Mouse (Mus musculus) hindbrain, embryonic 10.5 days (tissue): ENCODE results near the gene Ppfibp1. TPM values are rescaled to one million over a fixed set of nuclear protein-coding genes. Genes with fewer than 3 reads are reported as not detected.

Experiments used
- DNase-seq: peaks from one replicate; pipeline ENCODE4 v3.0.0-alpha.2; 2017; ENCODE audit warnings: low spot score
- H3K27ac ChIP-seq: fragments of 300-500 bp; sonication (generic); 2 replicates; pipeline ENCODE4 v1.5.1; 2016; ENCODE audit warnings: mild to moderate bottlenecking, moderate library complexity
- H3K27me3 ChIP-seq: fragments of 300-500 bp; sonication (generic); 2 replicates; pipeline ENCODE4 v1.6.1; 2016; ENCODE audit warnings: mild to moderate bottlenecking; ENCODE audit not compliant: poor library complexity, insufficient read depth, severe bottlenecking
- H3K36me3 ChIP-seq: fragments of 300-500 bp; sonication (generic); 2 replicates; pipeline ENCODE4 v1.6.1; 2016; ENCODE audit warnings: mild to moderate bottlenecking, moderate library complexity
- H3K4me1 ChIP-seq: fragments of 300-500 bp; sonication (generic); replicated peaks from 2 replicates; pipeline ENCODE4 v1.6.1; 2016; ENCODE audit warnings: mild to moderate bottlenecking
- H3K4me3 ChIP-seq: fragments of 300-500 bp; sonication (generic); 2 replicates; pipeline ENCODE4 v1.5.1; 2016; ENCODE audit warnings: mild to moderate bottlenecking, moderate library complexity
- H3K9me3 ChIP-seq: fragments of 300-500 bp; sonication (generic); 2 replicates; pipeline ENCODE4 v1.6.1; 2016; ENCODE audit warnings: mild to moderate bottlenecking, moderate library complexity
- WGBS: fragments of 180-500 bp; shearing (Covaris S2); methylation state at CpG from one replicate; pipeline ENCODE4 v1.1.7; 2016; 5-methylcytosine and 5-hydroxymethylcytosine counted together
- polyA plus RNA-seq: library from polyadenylated mRNA; unstranded; fragments of >200 nt; fragmentation: Nextera tagmentation; extraction: Ambion mirVana; gene quantifications from 2 replicates; pipeline ENCODE4 v1.2.1, GENCODE M21; 2016

Ppfibp1 gene
- polyA plus RNA-seq, 1 experiment from 2014 or later = 26.8 TPM

- H3K27ac ChIP-seq = no peak overlapping the region
- H3K4me1 ChIP-seq = peaks cover 4% of the 10 kb centered on the region; the same call in 1 of the 2 replicates
- WGBS = 90% methylated on average over 8 of the region's 8 CpGs
- H3K27me3 ChIP-seq = no peaks in the 10 kb centered on the region
- H3K36me3 ChIP-seq = peaks cover 11% of the 10 kb centered on the region
- no peaks in the 10 kb centered on the region for H3K9me3 ChIP-seq
- DNase-seq = no peak
- H3K4me3 ChIP-seq = no peak overlapping the region
Measured at GRCm38 (mm10) chr6:146939026-146939425, 50.7 kb downstream of the Ppfibp1 start.

GRCm38 (mm10) chr6:146941505-146942275 is 53.4 kb downstream of the Ppfibp1 start:
- DNase-seq = no peak
- no peak overlapping the region for H3K4me3 ChIP-seq
- H3K27me3 ChIP-seq = no peaks in the 10 kb centered on the region
- peaks cover 11% of the 10 kb centered on the region for H3K36me3 ChIP-seq
- WGBS = 88% methylated on average over 7 of the region's 7 CpGs
- no peaks in the 10 kb centered on the region for H3K9me3 ChIP-seq
- H3K4me1 ChIP-seq = peaks cover 19% of the 10 kb centered on the region
- no peak overlapping the region for H3K27ac ChIP-seq

GRCm38 (mm10) chr6:146944009-146944408 is 55.7 kb downstream of the Ppfibp1 start:
- Histone ChIP-seq H3K27me3 (no peaks in the 10 kb centered on the region), H3K4me1 (peaks cover 34% of the 10 kb centered on the region), H3K9me3 (no peaks in the 10 kb centered on the region), H3K27ac (no peak overlapping the region), H3K36me3 (peaks cover 8% of the 10 kb centered on the region), H3K4me3 (no peak overlapping the region)
- DNase-seq = no peak

- H3K9me3 ChIP-seq = no peaks in the 10 kb centered on the region
- H3K27ac ChIP-seq = no peak overlapping the region
- DNase-seq = no peak
- peaks cover 37% of the 10 kb centered on the region for H3K4me1 ChIP-seq
- 54% methylated on average over 4 of the region's 4 CpGs for WGBS
- no peaks in the 10 kb centered on the region for H3K27me3 ChIP-seq
- H3K36me3 ChIP-seq = 0 out of 2 replicates have a peak, but pooled peaks cover under 1% of the 10 kb centered on the region
- H3K4me3 ChIP-seq = no peak overlapping the region
Measured at GRCm38 (mm10) chr6:146944830-146945229, 56.5 kb downstream of the Ppfibp1 start.

- H3K27ac ChIP-seq = no peak overlapping the region
- H3K4me3 ChIP-seq = no peak overlapping the region
- no peaks in the 10 kb centered on the region for H3K36me3 ChIP-seq
- no peaks in the 10 kb centered on the region for H3K9me3 ChIP-seq
- no peaks in the 10 kb centered on the region for H3K27me3 ChIP-seq
- WGBS = 81% methylated on average over 6 of the region's 6 CpGs
- no peak for DNase-seq
- peaks cover 48% of the 10 kb centered on the region for H3K4me1 ChIP-seq
Measured at GRCm38 (mm10) chr6:146946327-146947029, 58.2 kb downstream of the Ppfibp1 start.

- H3K27me3 ChIP-seq = no peaks in the 10 kb centered on the region
- H3K4me1 ChIP-seq = peaks cover 48% of the 10 kb centered on the region
- no peak overlapping the region for H3K4me3 ChIP-seq
- DNase-seq = no peak
- no peaks in the 10 kb centered on the region for H3K9me3 ChIP-seq
- H3K36me3 ChIP-seq = no peaks in the 10 kb centered on the region
- no peak overlapping the region for H3K27ac ChIP-seq
- 85% methylated on average over 4 of the region's 4 CpGs for WGBS
Measured at GRCm38 (mm10) chr6:146947186-146947585, 58.9 kb downstream of the Ppfibp1 start.

- no peaks in the 10 kb centered on the region for H3K27me3 ChIP-seq
- no peak for DNase-seq
- no peak overlapping the region for H3K4me3 ChIP-seq
- no peaks in the 10 kb centered on the region for H3K9me3 ChIP-seq
- WGBS = 73% methylated on average over 10 of the region's 10 CpGs
- H3K36me3 ChIP-seq = no peaks in the 10 kb centered on the region
- no peak overlapping the region for H3K27ac ChIP-seq
- H3K4me1 ChIP-seq = peaks cover 37% of the 10 kb centered on the region
Measured at GRCm38 (mm10) chr6:146949682-146950453, 61.6 kb downstream of the Ppfibp1 start.

GRCm38 (mm10) chr6:146950454-146950832 is 62.2 kb downstream of the Ppfibp1 start:
- Histone ChIP-seq H3K9me3 (no peaks in the 10 kb centered on the region), H3K27me3 (no peaks in the 10 kb centered on the region), H3K36me3 (no peaks in the 10 kb centered on the region), H3K4me3 (no peak overlapping the region), H3K27ac (no peak overlapping the region), H3K4me1 (peaks cover 38% of the 10 kb centered on the region)
- no peak for DNase-seq
- 14% methylated on average over 1 of the region's 1 CpGs for WGBS

- peaks cover 24% of the 10 kb centered on the region for H3K4me1 ChIP-seq
- no peaks in the 10 kb centered on the region for H3K36me3 ChIP-seq
- WGBS = 88% methylated on average over 1 of the region's 1 CpGs
- H3K4me3 ChIP-seq = no peak within 1 kb of the TSS
- no peaks in the 10 kb centered on the region for H3K27me3 ChIP-seq
- no peak within 1 kb of the TSS for H3K27ac ChIP-seq
- DNase-seq = no peak
- H3K9me3 ChIP-seq = no peaks in the 10 kb centered on the region
Measured at GRCm38 (mm10) chr6:146954258-146954657, 66.0 kb downstream of the Ppfibp1 start, which contains the start of gene 1700034J05Rik. Gene 1700034J05Rik (minus strand): TSS chr6:146954422.

GRCm38 (mm10) chr6:146955475-146955874 is 67.2 kb downstream of the Ppfibp1 start:
- Histone ChIP-seq H3K27ac (no peak overlapping the region), H3K36me3 (no peaks in the 10 kb centered on the region), H3K4me3 (no peak overlapping the region), H3K9me3 (no peaks in the 10 kb centered on the region), H3K4me1 (peaks cover 14% of the 10 kb centered on the region), H3K27me3 (no peaks in the 10 kb centered on the region)
- 68% methylated on average over 1 of the region's 1 CpGs for WGBS
- no peak for DNase-seq

- no peak overlapping the region for H3K4me3 ChIP-seq
- peaks cover 10% of the 10 kb centered on the region for H3K4me1 ChIP-seq
- 36% methylated on average over 12 of the region's 12 CpGs for WGBS
- no peak overlapping the region; the same call in 1 of the 2 replicates for H3K27ac ChIP-seq
- peak; percentile 42 for DNase-seq
- no peaks in the 10 kb centered on the region for H3K36me3 ChIP-seq
- no peaks in the 10 kb centered on the region for H3K9me3 ChIP-seq
- H3K27me3 ChIP-seq = no peaks in the 10 kb centered on the region
Measured at GRCm38 (mm10) chr6:146955896-146956295, 67.6 kb downstream of the Ppfibp1 start.

GRCm38 (mm10) chr6:146956961-146957360 is 68.7 kb downstream of the Ppfibp1 start:
- no peaks in the 10 kb centered on the region for H3K27me3 ChIP-seq
- no peak overlapping the region for H3K4me3 ChIP-seq
- H3K36me3 ChIP-seq = no peaks in the 10 kb centered on the region
- H3K27ac ChIP-seq = no peak overlapping the region
- peaks cover 9% of the 10 kb centered on the region for H3K4me1 ChIP-seq
- DNase-seq = no peak
- 91% methylated on average over 1 of the region's 1 CpGs for WGBS
- H3K9me3 ChIP-seq = no peaks in the 10 kb centered on the region

- DNase-seq = no peak
- peaks cover 9% of the 10 kb centered on the region for H3K4me1 ChIP-seq
- no peaks in the 10 kb centered on the region for H3K27me3 ChIP-seq
- no peaks in the 10 kb centered on the region for H3K36me3 ChIP-seq
- 77% methylated on average over 1 of the region's 1 CpGs for WGBS
- no peak overlapping the region for H3K27ac ChIP-seq
- no peaks in the 10 kb centered on the region for H3K9me3 ChIP-seq
- no peak overlapping the region for H3K4me3 ChIP-seq
Measured at GRCm38 (mm10) chr6:146958694-146959093, 70.4 kb downstream of the Ppfibp1 start.
